Mouse (Mus musculus): ENCODE results near the gene Cbx5.

GRCm38 (mm10) chr15:103171276-103171675, 68.3 kb downstream of the Cbx5 start:
- no peak for TF ChIP-seq TAL1 (IDR thresholded peaks at IDR 0.05; ENCODE audit: low read length)
- TF ChIP-seq GATA1 (IDR thresholded peaks at IDR 0.05; ENCODE audit: low read length) = no peak
